Mouse (Mus musculus) C2C12 (cell line): ENCODE results near the gene Ehf.

Experiments
- CEBPB ChIP-seq: IDR thresholded peaks from one replicate; pipeline ENCODE4 v1.6.1; 2011; ENCODE audit warnings: low read depth, mild to moderate bottlenecking, control low read depth, moderate library complexity
- CTCF ChIP-seq: IDR thresholded peaks from one replicate; pipeline ENCODE4 v1.5.1; 2011; ENCODE audit not compliant: control insufficient read depth, insufficient read depth, insufficient read length
- FOSL1 ChIP-seq: IDR thresholded peaks from one replicate; pipeline ENCODE4 v1.8.0; 2011; ENCODE audit warnings: mild to moderate bottlenecking, low read length; ENCODE audit not compliant: poor library complexity, insufficient read depth, severe bottlenecking
- MAX ChIP-seq: IDR thresholded peaks from one replicate; pipeline ENCODE4 v1.6.1; 2011; ENCODE audit warnings: mild to moderate bottlenecking, control low read depth
- MYOD1 ChIP-seq: IDR thresholded peaks from one replicate; pipeline ENCODE4 v1.6.1; 2011; ENCODE audit warnings: low read depth; ENCODE audit not compliant: control insufficient read depth, insufficient read length
- MYOG ChIP-seq: IDR thresholded peaks from one replicate; pipeline ENCODE4 v1.6.1; 2011; ENCODE audit not compliant: control insufficient read depth, insufficient read length; ENCODE audit errors: extremely low read depth
- USF1 ChIP-seq: IDR thresholded peaks from one replicate; pipeline ENCODE4 v1.6.1; 2011; ENCODE audit warnings: low read depth, mild to moderate bottlenecking, control low read depth, moderate library complexity

GRCm38 (mm10) chr2:103215801-103216200 lies 87.3 kb downstream of the Ehf start:
- no peak for TF ChIP-seq CTCF
- no peak for TF ChIP-seq CEBPB
- no peak for TF ChIP-seq MAX
- TF ChIP-seq USF1 = no peak
- no peak for TF ChIP-seq MYOG
- no peak for TF ChIP-seq FOSL1
- no peak for TF ChIP-seq MYOD1
